Mouse (Mus musculus) urinary bladder, postnatal 14 days (tissue): ENCODE results near the gene Mmgt2.
"Not testable (repeated sequence)": the region's sequence is repeated elsewhere in the genome, so short reads cannot be mapped to it uniquely, and the experiment has no call there.

Experiments
- DNase-seq: peaks from one replicate; pipeline ENCODE4 v3.0.0; 2021; ENCODE audit warnings: low spot score

Gene Mmgt2

GRCm38 (mm10) chr11:62645732-62646494 is 2.6 kb upstream of the Mmgt2 start:
- DNase-seq = peak; percentile 50

- DNase-seq = no peak
Measured at GRCm38 (mm10) chr11:62646495-62646843, 2.0 kb upstream of the Mmgt2 start.

GRCm38 (mm10) chr11:62646958-62647515 is 1.4 kb upstream of the Mmgt2 start:
- no peak for DNase-seq

GRCm38 (mm10) chr11:62647661-62648590 is 538 bp upstream of the Mmgt2 start, which contains the start of gene Lrrc75a:
Gene Lrrc75a (minus strand): TSS chr11:62648523.
- peak; percentile 38 for DNase-seq

GRCm38 (mm10) chr11:62649803-62650202 is 1.3 kb downstream of the Mmgt2 start:
- not testable (repeated sequence) for DNase-seq

- DNase-seq = peak; percentile 1
Measured at GRCm38 (mm10) chr11:62651563-62651962, 3.1 kb downstream of the Mmgt2 start.

GRCm38 (mm10) chr11:62652080-62652479 is 3.6 kb downstream of the Mmgt2 start:
- no peak for DNase-seq

- DNase-seq = no peak
Measured at GRCm38 (mm10) chr11:62660885-62661284, 12.4 kb downstream of the Mmgt2 start.

GRCm38 (mm10) chr11:62664250-62664649 is 15.8 kb downstream of the Mmgt2 start:
- DNase-seq = no peak

GRCm38 (mm10) chr11:62668986-62669385 is 20.5 kb downstream of the Mmgt2 start:
- DNase-seq = no peak

- DNase-seq = no peak
Measured at GRCm38 (mm10) chr11:62669471-62669870, 21.0 kb downstream of the Mmgt2 start.

- peak; percentile 39 for DNase-seq
Measured at GRCm38 (mm10) chr11:62670006-62670405, 21.5 kb downstream of the Mmgt2 start.

- DNase-seq = peak; percentile 69
Measured at GRCm38 (mm10) chr11:62675480-62676289, 27.2 kb downstream of the Mmgt2 start.

- DNase-seq = no peak
Measured at GRCm38 (mm10) chr11:62676290-62676596, 27.8 kb downstream of the Mmgt2 start.

- DNase-seq = no peak
Measured at GRCm38 (mm10) chr11:62678778-62679354, 30.4 kb downstream of the Mmgt2 start.

GRCm38 (mm10) chr11:62679954-62680353 is 31.5 kb downstream of the Mmgt2 start:
- no peak for DNase-seq

- DNase-seq = no peak
Measured at GRCm38 (mm10) chr11:62691592-62691991, 43.1 kb downstream of the Mmgt2 start.

GRCm38 (mm10) chr11:62693299-62694184 is 45.1 kb downstream of the Mmgt2 start:
- peak; percentile 21 for DNase-seq

- no peak for DNase-seq
Measured at GRCm38 (mm10) chr11:62695126-62695525, 46.7 kb downstream of the Mmgt2 start.

GRCm38 (mm10) chr11:62699749-62700148 is 51.3 kb downstream of the Mmgt2 start:
- no peak for DNase-seq

GRCm38 (mm10) chr11:62701218-62701617 is 52.8 kb downstream of the Mmgt2 start:
- DNase-seq = no peak
